Mouse (Mus musculus) forebrain, postnatal 0 days (tissue): ENCODE results near the gene Slc16a13. TPM values are rescaled to one million over a fixed set of nuclear protein-coding genes. Genes with fewer than 3 reads are reported as not detected.

Experiments
- ATAC-seq: fragments of 200-750 bp; cut with Nextera tagmentation; 2 replicates; pipeline ENCODE4 v1.8.0; 2017; ENCODE audit warnings: mild to moderate bottlenecking, moderate library complexity
- DNase-seq: peaks from one replicate; pipeline ENCODE4 v3.0.0-alpha.2; 2015
- H3K27ac ChIP-seq: fragments of 300-500 bp; sonication (generic); 2 replicates; pipeline ENCODE4 v1.5.1; 2014; ENCODE audit warnings: low read depth, mild to moderate bottlenecking, antibody characterized with exemption, low read length, moderate library complexity, mixed read lengths
- H3K27me3 ChIP-seq: fragments of 300-500 bp; sonication (generic); 2 replicates; pipeline ENCODE4 v1.6.1; 2014; ENCODE audit warnings: mild to moderate bottlenecking, low read length, mixed read lengths; ENCODE audit not compliant: insufficient read depth
- H3K36me3 ChIP-seq: fragments of 300-500 bp; sonication (generic); 2 replicates; pipeline ENCODE4 v1.6.1; 2014; ENCODE audit warnings: mild to moderate bottlenecking, moderate library complexity; ENCODE audit not compliant: insufficient read depth
- H3K4me1 ChIP-seq: fragments of 300-500 bp; sonication (generic); 2 replicates; pipeline ENCODE4 v1.6.1; 2014; ENCODE audit warnings: antibody characterized with exemption; ENCODE audit not compliant: insufficient read depth
- H3K4me2 ChIP-seq: fragments of 300-500 bp; sonication (generic); 2 replicates; pipeline ENCODE4 v1.6.1; 2014; ENCODE audit warnings: low read depth, mild to moderate bottlenecking, moderate library complexity
- H3K4me3 ChIP-seq: fragments of 300-500 bp; sonication (generic); 2 replicates; pipeline ENCODE4 v1.5.1; 2014; ENCODE audit warnings: low read depth, low read length, mixed read lengths
- H3K9ac ChIP-seq: fragments of 300-500 bp; sonication (generic); 2 replicates; pipeline ENCODE4 v1.6.1; 2014; ENCODE audit warnings: mild to moderate bottlenecking
- H3K9me3 ChIP-seq: fragments of 300-500 bp; sonication (generic); 2 replicates; pipeline ENCODE4 v1.6.1; 2016; ENCODE audit warnings: low read length
- CTCF ChIP-seq: sonication (generic); IDR thresholded peaks from 2 replicates; pipeline ENCODE4 v1.5.1; 2016; ENCODE audit warnings: antibody characterized with exemption, control low read depth, low read depth
- WGBS: fragments of 180-500 bp; shearing (Covaris S2); extraction: QIAGEN DNeasy Blood & Tissue Kit; methylation state at CpG from one replicate; pipeline ENCODE4 v1.1.7; 2014; 5-methylcytosine and 5-hydroxymethylcytosine counted together
- polyA plus RNA-seq: library from polyadenylated mRNA; unstranded; fragments of >200 nt; fragmentation: Nextera tagmentation; extraction: Ambion mirVana; gene quantifications from 2 replicates; pipeline ENCODE4 v1.2.1, GENCODE M21; 2015
- total RNA-seq: library from RNA; depleted of rRNA; stranded (reverse); fragments of >200 nt; gene quantifications from 2 replicates; pipeline ENCODE4 v1.2.3, GENCODE M21; 2014

The Slc16a13 gene
- total and polyA plus RNA-seq, 2 experiments from 2014 or later = 9.6 to 10.9 TPM

DNA sequence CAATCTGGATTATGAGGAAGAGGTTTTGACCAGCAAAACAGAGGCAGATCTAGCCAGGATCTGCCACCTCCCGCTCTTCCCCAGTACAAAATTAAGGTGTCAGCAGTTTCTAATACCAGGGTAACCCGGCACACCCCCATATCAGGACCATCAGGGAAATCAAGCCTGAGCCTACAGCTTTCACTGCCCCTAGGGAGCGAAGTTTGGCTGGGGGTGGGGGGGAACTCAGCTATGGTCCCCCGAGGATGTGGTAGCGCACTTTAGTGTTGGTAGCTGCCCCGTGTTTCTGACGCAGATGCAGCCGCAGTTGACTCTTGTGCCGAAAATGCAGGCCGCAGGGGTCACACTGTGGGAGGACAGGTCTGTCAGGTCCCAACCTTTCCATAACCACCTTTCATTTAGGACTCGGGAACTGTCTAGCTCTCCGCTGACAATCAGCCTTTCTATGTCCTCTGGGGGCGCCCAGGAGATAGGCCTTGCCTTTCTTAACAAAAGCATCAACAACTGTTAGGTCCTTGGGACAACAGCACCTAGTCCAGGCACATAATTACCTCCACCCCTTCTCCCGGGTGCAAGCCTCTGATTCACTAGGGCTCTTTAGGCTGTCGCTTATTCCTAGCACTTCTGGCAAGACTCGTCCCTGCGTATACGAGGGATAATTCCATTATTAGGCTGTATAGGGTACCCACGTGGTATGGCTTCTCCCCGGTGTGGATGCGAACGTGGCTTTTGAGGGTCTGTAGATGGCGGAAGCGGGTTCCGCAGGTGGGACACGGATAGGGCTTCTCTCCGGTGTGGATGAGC, 5.1 kb upstream of the Slc16a13 start:
- Histone ChIP-seq H3K9ac (peak overlapping the region; percentile 52), H3K36me3 (no peaks in the 10 kb centered on the region), H3K9me3 (no peaks in the 10 kb centered on the region), H3K27me3 (peaks cover 24% of the 10 kb centered on the region), H3K4me1 (peaks cover 14% of the 10 kb centered on the region), H3K4me3 (peak overlapping the region; percentile 26), H3K4me2 (peak overlapping the region; percentile 58), H3K27ac (no peak overlapping the region; the same call in 1 of the 2 replicates)
- peak; percentile 65 for DNase-seq
- TF ChIP-seq CTCF = peak; percentile 36
- 23% methylated on average over 27 of the region's 27 CpGs for WGBS
- ATAC-seq = 0 out of 2 replicates have a peak, but pooled peaks have one; percentile 23

DNA sequence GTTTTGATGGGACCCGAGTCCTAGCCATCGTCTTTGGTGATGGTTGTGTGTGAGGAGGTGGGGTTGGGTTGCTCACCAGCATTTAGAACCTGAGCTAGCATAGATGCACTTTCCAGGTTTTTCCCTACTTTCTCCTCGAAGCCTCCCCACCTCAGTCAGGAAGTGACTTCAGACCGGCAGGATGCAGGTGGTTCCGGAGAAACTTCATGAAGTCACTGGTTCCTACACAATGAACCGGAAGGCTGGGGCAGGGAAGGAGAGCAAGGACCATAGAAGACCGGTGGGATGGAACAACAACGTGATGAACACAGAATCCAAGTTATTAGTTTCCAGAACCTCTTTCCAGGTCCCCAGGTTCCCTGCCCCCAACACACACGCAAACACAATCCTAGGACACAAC, 2.9 kb upstream of the Slc16a13 start:
- no peaks in the 10 kb centered on the region for H3K9me3 ChIP-seq
- WGBS = 87% methylated on average over 9 of the region's 9 CpGs
- 0 out of 2 replicates have a peak, but pooled peaks cover 5% of the 10 kb centered on the region for H3K27me3 ChIP-seq
- no peak for TF ChIP-seq CTCF
- no peak overlapping the region for H3K27ac ChIP-seq
- no peak overlapping the region for H3K4me3 ChIP-seq
- DNase-seq = no peak
- ATAC-seq = no peak
- no peaks in the 10 kb centered on the region for H3K36me3 ChIP-seq
- H3K4me2 ChIP-seq = no peak overlapping the region
- peaks cover 28% of the 10 kb centered on the region for H3K4me1 ChIP-seq
- no peak overlapping the region for H3K9ac ChIP-seq

DNA sequence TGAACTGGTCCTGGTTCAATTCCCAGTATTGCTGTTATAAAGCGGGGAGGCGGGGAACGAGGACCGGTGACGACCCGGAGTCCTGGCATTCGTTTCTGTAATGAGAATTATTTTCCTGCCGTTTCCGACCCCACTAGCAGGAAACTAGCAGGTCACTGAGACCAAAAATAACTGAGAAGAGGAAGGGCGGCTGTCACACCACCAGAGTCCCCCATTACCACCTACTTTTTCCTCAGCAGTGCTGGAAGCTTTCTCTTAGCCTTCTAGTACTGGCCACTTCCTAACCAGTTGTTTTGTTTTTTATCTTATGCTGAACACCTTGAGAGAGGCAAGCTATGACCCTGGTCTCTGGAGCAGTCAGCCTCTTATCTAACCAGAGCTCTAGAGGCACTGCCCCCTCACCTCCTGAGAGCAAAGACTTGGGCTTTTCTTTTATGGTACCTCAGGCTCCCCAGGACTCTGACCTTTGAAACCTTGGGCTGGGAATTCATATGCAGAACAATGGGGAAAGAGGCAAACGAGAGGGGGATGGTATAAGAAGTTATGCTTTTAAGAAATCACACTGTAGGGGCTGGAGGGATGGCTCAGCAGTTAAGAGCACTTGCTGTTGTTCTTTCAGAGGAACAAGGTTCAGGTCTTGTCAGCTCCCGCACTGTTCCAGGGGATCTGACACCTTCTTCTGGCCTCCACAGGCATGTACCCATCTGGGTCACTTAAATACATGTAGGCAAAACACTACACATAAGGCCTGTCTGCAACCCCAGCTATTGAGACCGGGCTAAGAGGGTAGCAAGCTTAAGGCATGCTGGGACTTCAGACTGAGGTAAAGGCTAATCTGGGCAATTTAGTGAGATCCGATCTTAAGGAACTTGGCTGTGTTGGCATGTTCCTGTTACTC, 988 bp upstream of the Slc16a13 start:
- Histone ChIP-seq H3K36me3 (peaks cover 7% of the 10 kb centered on the region), H3K27me3 (no peaks in the 10 kb centered on the region), H3K27ac (peak overlapping the region; percentile 87), H3K4me1 (peaks cover 26% of the 10 kb centered on the region), H3K4me2 (peak overlapping the region; percentile 89), H3K4me3 (peak overlapping the region; percentile 61), H3K9ac (peak overlapping the region; percentile 78), H3K9me3 (no peaks in the 10 kb centered on the region)
- 10% methylated on average over 14 of the region's 14 CpGs for WGBS
- ATAC-seq = no peak
- peak; percentile 15 for DNase-seq
- no peak for TF ChIP-seq CTCF

DNA sequence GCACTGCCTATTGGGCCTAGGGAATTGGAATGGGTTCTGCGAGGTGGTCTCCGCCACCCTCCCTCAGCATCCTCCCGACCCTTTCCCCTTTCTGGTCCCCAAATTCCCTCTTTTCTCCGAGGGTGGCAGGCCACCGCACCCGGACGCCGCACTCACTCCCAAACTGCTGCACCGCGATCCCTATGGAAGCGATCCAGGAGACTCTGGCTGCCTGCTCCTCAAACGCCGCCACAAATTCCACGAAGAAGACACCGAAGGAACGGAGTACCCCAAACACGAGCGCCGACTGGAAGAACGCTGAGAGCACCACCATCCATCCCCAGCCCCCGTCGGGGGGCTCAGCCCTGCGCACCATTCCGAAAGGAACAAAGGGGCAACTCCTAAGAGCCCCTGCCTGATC, 541 bp downstream of the Slc16a13 start:
- peak overlapping the region; percentile 92 for H3K27ac ChIP-seq
- no peaks in the 10 kb centered on the region; the same call in 1 of the 2 replicates for H3K27me3 ChIP-seq
- H3K4me1 ChIP-seq = peaks cover 26% of the 10 kb centered on the region
- 0 out of 2 replicates have a peak, but pooled peaks have one; percentile 2 for TF ChIP-seq CTCF
- ATAC-seq = no peak
- H3K4me2 ChIP-seq = peak overlapping the region; percentile 89
- H3K9ac ChIP-seq = peak overlapping the region; percentile 78
- WGBS = 0% methylated on average over 24 of the region's 24 CpGs
- H3K36me3 ChIP-seq = peaks cover 7% of the 10 kb centered on the region
- H3K4me3 ChIP-seq = peak overlapping the region; percentile 61
- H3K9me3 ChIP-seq = no peaks in the 10 kb centered on the region
- DNase-seq = no peak

DNA sequence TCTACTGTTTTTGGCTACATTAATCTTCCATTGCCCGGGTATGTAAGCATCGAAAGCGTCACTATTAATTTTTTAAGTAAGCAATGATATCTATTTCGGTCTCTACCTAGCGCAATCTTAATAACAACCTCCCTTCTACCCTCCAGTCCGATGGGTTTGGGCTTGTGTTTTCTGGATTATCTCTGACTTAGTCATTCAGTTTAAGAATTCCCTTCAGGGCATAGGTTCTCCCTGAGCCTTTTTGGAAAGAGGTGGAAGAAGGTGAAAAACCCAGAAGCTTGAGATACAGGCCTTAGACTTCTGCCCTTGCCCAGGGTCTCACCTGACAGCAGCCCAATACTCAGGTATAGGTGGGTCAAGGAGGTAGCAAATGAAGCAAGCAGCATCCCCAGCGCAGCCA, 991 bp downstream of the Slc16a13 start:
- 55% methylated on average over 7 of the region's 7 CpGs for WGBS
- Histone ChIP-seq H3K9ac (peak overlapping the region; percentile 78), H3K27me3 (peaks cover 4% of the 10 kb centered on the region), H3K4me2 (peak overlapping the region; percentile 89), H3K9me3 (no peaks in the 10 kb centered on the region), H3K4me1 (peaks cover 27% of the 10 kb centered on the region), H3K27ac (peak overlapping the region; percentile 92), H3K36me3 (peaks cover 7% of the 10 kb centered on the region), H3K4me3 (peak overlapping the region; percentile 61)
- ATAC-seq (no peak), DNase-seq (no peak)
- TF ChIP-seq CTCF = no peak

DNA sequence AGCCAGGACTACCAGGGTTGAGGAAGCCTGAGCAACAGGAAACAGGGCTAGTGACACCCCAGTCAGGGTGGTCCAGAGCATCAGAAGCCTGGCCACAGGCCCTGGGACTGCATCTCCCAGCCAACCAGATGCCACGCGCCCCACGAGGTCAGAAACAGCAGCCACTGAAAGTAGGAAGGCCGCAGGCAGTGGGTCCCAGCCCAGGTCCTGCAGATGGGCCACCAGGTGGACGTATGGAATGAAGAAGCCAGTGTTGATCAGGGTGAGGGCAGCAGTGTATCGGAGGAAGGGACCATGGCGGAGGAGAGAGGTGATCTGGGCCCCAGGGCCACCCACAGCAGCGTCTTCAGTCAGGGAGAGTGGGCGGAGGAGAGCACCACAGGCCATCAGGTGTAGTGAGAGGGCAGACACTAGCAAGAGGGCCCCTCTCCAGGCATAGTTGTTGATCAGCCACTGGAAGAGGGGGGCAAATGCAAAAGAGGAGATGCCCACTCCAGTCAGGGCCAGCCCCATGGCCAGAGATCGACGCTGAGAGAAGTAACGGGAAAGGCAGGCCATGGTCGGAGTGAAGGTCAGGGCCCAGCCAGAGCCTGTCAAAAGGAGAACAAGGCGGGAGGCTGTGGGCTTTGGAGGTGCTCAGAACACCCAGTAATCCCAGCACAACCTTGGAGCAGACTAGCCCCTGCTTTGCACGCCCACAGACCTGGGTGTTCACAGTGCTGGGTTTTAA, 2.0 kb downstream of the Slc16a13 start:
- H3K4me2 ChIP-seq = peak overlapping the region; percentile 89
- no peak overlapping the region for H3K4me3 ChIP-seq
- WGBS = 88% methylated on average over 15 of the region's 15 CpGs
- no peak for ATAC-seq
- peaks cover 13% of the 10 kb centered on the region for H3K27me3 ChIP-seq
- H3K4me1 ChIP-seq = peaks cover 35% of the 10 kb centered on the region
- no peak for TF ChIP-seq CTCF
- H3K27ac ChIP-seq = no peak overlapping the region
- DNase-seq = no peak
- H3K9ac ChIP-seq = no peak overlapping the region
- no peaks in the 10 kb centered on the region for H3K9me3 ChIP-seq
- peaks cover 7% of the 10 kb centered on the region for H3K36me3 ChIP-seq
